Mouse (Mus musculus): ENCODE measurements at regions not wholly inside any gene's neighbourhood (a gene's known extent, or its start where the extent isn't known, plus 50 kb on each side); places are given as distances from the start of the nearest gene placed in this dataset.
A peak's percentile ranks its signal among the peaks of the same experiment; 100 is the strongest.

- no peak for DNase-seq (ENCODE audit: low read depth, low spot score)
These were observed 199.0 kb upstream of the Gm21798 start for GRCm38 (mm10) chr15:64618471-64618870.

- no peak for DNase-seq (ENCODE audit: low read depth, low spot score)
These were observed 195.6 kb upstream of the Gm21798 start for GRCm38 (mm10) chr15:64621876-64622275.

- no peak for DNase-seq (ENCODE audit: low read depth, low spot score)
These were observed 194.9 kb upstream of the Gm21798 start for GRCm38 (mm10) chr15:64622591-64622990.

DNA sequence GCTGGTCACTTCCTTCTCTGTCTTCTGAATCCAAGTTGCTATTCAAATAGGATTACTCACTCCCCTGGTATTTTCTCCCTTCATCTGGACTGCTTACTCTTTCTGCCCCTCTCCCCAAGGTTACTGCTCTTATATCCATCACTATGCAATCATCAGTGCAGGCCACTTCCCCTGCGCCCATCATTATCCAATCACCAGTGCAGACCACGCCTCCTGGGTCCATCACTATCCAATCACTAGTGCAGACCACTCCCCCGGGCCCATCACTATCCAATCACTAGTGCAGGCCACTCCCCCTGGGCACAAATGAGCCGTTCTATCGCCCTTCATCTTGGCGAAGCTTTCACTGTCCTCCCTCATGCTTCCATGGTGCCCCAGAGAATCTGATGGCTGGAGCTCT, 191.1 kb upstream of the Gm21798 start:
- DNase-seq (ENCODE audit: low read depth, low spot score) = no peak

DNA sequence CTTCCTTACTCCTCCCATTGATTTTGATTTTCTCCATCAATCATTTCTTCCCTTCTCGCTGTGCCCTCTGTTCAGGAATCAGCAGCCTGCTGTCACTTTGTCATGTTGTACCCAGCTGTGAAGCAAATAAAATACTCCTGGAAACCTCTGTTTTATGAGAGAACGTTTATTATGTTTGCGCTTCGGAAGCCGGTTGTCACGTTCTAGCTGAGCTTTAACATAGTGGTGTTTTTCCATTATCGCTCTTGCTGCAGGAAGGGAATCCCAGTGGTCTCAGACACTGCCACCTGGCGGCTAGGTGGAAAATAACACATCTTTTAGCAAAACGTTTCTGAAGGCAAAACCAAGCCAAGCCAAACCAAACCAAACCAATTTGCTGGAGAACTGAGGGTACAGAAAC, 190.2 kb upstream of the Gm21798 start:
- peak; percentile 58 for DNase-seq (ENCODE audit: low read depth, low spot score)

Measured in embryo, embryonic 11.5 days (tissue).